Mouse (Mus musculus): ENCODE data around the gene Metap1d. TPM values are rescaled to one million over a fixed set of nuclear protein-coding genes. Genes with fewer than 3 reads are reported as not detected.
A peak's percentile ranks its signal among the peaks of the same experiment; 100 is the strongest.

The Metap1d gene
- total and polyA plus RNA-seq, 2 experiments from 2014 or later, result 7.7 to 42.4 TPM

DNA sequence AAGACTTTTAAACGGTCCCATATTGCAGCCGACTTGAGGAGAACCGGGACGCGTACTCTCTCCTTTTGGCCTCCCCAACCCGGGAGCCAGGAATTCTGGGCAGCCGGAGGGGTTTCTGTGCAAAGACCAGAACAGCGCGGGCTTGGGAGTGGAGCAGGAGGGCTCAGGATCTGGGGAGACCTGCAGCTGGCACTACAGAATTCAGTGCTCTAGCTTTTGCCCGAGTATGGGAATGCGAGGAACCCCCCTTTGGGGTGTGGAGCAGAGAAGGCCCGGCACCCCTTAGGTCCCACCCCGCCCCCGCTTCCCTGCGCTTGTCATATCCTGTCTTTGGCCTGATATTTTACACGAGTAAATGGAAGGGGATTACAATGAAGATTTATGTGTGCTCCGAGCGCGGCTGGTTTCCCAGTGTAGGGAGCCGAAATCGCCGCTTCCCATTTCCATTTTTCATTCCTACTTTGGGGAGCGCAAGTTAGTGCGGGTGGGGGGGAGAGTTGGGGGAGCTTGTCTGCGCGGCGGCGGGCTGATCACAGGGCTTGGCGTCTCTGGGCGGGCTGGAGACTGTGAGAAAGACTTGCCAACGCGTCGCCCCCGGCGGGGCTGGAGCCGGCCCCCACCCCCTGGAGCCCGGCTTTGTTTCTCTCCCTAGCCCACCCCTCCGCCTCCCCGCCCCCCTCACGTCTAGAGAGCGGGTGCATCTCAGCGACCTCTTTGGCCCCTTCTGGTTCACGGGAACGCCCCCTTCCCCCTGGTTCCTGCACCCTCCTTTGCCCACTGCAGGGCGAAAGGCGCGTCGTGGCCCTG, 87.7 kb downstream of the Metap1d start:
- TF ChIP-seq EP300 (IDR thresholded peaks at IDR 0.05; ENCODE audit: low read depth) (no peak), CTCF (IDR thresholded peaks at IDR 0.05; ENCODE audit: low read depth) (no peak)
- Histone ChIP-seq H3K27me3 (ENCODE audit: control insufficient read depth, insufficient read depth, low read length) (peaks cover 100% of the 10 kb centered on the region), H3K36me3 (replicated peaks; ENCODE audit: control insufficient read depth, insufficient read depth, low read length) (no peaks in the 10 kb centered on the region), H3K9ac (replicated peaks; ENCODE audit: low read depth, low read length) (no peak overlapping the region), H3K27ac (ENCODE audit: low read depth) (no peak overlapping the region), H3K4me1 (ENCODE audit: control insufficient read depth, insufficient read depth) (0 out of 2 replicates have a peak, but pooled peaks cover 5% of the 10 kb centered on the region), H3K4me2 (ENCODE audit: low read depth, low read length) (peak overlapping the region; percentile 16), H3K9me3 (replicated peaks; ENCODE audit: control insufficient read depth, low read length) (no peaks in the 10 kb centered on the region), H3K4me3 (ENCODE audit: low read depth, low read length) (peak overlapping the region; percentile 24)
- no peak for DNase-seq (ENCODE audit: low spot score)
- 2% methylated on average over 48 of the region's 48 CpGs for WGBS
- no peak for ATAC-seq (ENCODE audit: insufficient read depth, low read depth)

DNA sequence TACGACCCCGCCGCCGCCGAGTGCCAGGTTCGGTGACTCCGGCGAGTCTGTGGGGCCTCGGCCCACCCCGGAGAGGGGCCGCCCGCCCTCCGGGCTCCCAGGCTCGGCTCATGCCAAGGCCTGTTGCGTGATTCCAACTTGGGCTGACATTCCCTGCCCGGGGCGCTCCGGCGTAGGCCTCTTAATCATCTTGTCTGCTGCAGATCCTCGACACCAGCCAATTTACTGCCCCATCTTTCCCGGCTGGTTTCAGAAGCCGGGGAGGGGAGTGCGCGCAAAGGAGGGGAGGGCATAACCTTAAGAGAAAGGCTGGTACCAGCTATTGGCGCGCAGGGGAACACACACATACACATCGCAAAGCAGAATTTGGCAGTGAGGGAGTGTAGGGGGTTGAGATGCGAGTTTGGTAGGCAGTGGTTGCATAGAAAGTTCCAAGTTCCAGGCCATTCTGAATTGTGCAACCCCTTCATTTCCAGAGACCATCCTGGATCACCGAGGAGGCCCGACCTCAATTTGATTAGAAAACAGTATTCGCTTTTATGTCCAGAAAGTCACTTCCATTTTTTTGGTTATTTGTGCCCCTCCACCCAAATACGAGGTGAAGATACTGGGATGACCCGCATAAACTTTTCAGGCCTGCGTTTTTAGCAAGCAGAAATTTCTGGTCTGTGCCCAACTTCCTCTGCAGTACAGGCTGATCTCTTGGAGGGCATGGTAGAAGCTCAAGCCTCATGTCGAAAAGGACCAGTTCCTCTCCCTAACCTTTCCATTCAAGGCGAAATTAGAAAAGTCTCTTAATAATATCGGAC, 88.5 kb downstream of the Metap1d start:
- Histone ChIP-seq H3K9ac (replicated peaks; ENCODE audit: low read depth, low read length) (no peak overlapping the region), H3K27me3 (ENCODE audit: control insufficient read depth, insufficient read depth, low read length) (peaks cover 100% of the 10 kb centered on the region), H3K36me3 (replicated peaks; ENCODE audit: control insufficient read depth, insufficient read depth, low read length) (no peaks in the 10 kb centered on the region), H3K27ac (ENCODE audit: low read depth) (no peak overlapping the region), H3K4me2 (ENCODE audit: low read depth, low read length) (peak overlapping the region; percentile 16), H3K4me1 (ENCODE audit: control insufficient read depth, insufficient read depth) (peaks cover 11% of the 10 kb centered on the region; the same call in 1 of the 2 replicates), H3K9me3 (replicated peaks; ENCODE audit: control insufficient read depth, low read length) (no peaks in the 10 kb centered on the region), H3K4me3 (ENCODE audit: low read depth, low read length) (peak overlapping the region; percentile 24)
- ATAC-seq (ENCODE audit: insufficient read depth, low read depth), result no peak
- 7% methylated on average over 37 of the region's 37 CpGs for WGBS
- no peak for TF ChIP-seq EP300 (IDR thresholded peaks at IDR 0.05; ENCODE audit: low read depth)
- TF ChIP-seq CTCF (IDR thresholded peaks at IDR 0.05; ENCODE audit: low read depth), result no peak
- DNase-seq (ENCODE audit: low spot score), result no peak

- H3K4me1 ChIP-seq (ENCODE audit: control insufficient read depth, insufficient read depth), result peaks cover 11% of the 10 kb centered on the region; the same call in 1 of the 2 replicates
- H3K4me3 ChIP-seq (ENCODE audit: low read depth, low read length), result no peak overlapping the region
- no peak for ATAC-seq (ENCODE audit: insufficient read depth, low read depth)
- 6% methylated on average over 11 of the region's 11 CpGs for WGBS
- DNase-seq (ENCODE audit: low spot score), result no peak
- TF ChIP-seq EP300 (IDR thresholded peaks at IDR 0.05; ENCODE audit: low read depth) (no peak), CTCF (IDR thresholded peaks at IDR 0.05; ENCODE audit: low read depth) (no peak)
- no peak overlapping the region for H3K27ac ChIP-seq (ENCODE audit: low read depth)
- H3K9me3 ChIP-seq (replicated peaks; ENCODE audit: control insufficient read depth, low read length), result no peaks in the 10 kb centered on the region
- no peaks in the 10 kb centered on the region for H3K36me3 ChIP-seq (replicated peaks; ENCODE audit: control insufficient read depth, insufficient read depth, low read length)
- peaks cover 100% of the 10 kb centered on the region for H3K27me3 ChIP-seq (ENCODE audit: control insufficient read depth, insufficient read depth, low read length)
- H3K9ac ChIP-seq (replicated peaks; ENCODE audit: low read depth, low read length), result no peak overlapping the region
- H3K4me2 ChIP-seq (ENCODE audit: low read depth, low read length), result no peak overlapping the region
These were observed 89.2 kb downstream of the Metap1d start for GRCm38 (mm10) chr2:71542227-71542815.

DNA sequence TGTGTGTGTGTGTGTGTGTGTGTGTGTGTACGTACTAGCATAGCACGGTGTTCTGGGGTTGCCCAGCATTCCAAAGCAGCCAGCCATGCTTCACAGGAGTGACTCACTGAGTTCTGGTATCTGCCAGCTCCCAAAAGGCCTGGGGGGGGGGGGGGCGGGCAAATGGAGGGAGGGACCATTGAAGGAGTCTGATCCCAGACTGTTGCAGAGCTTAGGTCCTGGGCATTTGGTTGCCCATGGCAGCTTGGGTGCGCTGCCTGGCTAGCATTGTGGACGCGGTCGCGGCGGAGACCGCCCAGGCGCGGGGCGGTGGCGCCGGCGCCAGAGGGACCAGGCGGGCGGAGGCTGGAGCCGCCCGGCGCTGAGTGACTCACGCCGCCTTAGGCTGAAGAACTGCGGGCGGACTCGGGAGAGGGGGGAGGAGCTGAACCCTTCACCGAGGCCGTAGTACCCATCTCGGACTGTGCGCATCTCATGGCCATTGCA, 89.8 kb downstream of the Metap1d start:
- peaks cover 97% of the 10 kb centered on the region for H3K27me3 ChIP-seq (ENCODE audit: control insufficient read depth, insufficient read depth, low read length)
- DNase-seq (ENCODE audit: low spot score) (no peak), ATAC-seq (ENCODE audit: insufficient read depth, low read depth) (peak; percentile 27)
- H3K4me1 ChIP-seq (ENCODE audit: control insufficient read depth, insufficient read depth), result peaks cover 11% of the 10 kb centered on the region; the same call in 1 of the 2 replicates
- 1% methylated on average over 30 of the region's 30 CpGs for WGBS
- no peak overlapping the region for H3K27ac ChIP-seq (ENCODE audit: low read depth)
- H3K4me3 ChIP-seq (ENCODE audit: low read depth, low read length), result 0 out of 2 replicates have a peak overlapping the region, but pooled peaks have one; percentile 4
- no peaks in the 10 kb centered on the region for H3K9me3 ChIP-seq (replicated peaks; ENCODE audit: control insufficient read depth, low read length)
- no peaks in the 10 kb centered on the region for H3K36me3 ChIP-seq (replicated peaks; ENCODE audit: control insufficient read depth, insufficient read depth, low read length)
- H3K9ac ChIP-seq (replicated peaks; ENCODE audit: low read depth, low read length), result no peak overlapping the region
- no peak for TF ChIP-seq CTCF (IDR thresholded peaks at IDR 0.05; ENCODE audit: low read depth)
- TF ChIP-seq EP300 (IDR thresholded peaks at IDR 0.05; ENCODE audit: low read depth), result no peak
- H3K4me2 ChIP-seq (ENCODE audit: low read depth, low read length), result 0 out of 2 replicates have a peak overlapping the region, but pooled peaks have one; percentile 32

GRCm38 (mm10) chr2:71543531-71543930, 90.5 kb downstream of the Metap1d start:
- peak overlapping the region; percentile 2; the same call in 1 of the 2 replicates for H3K4me3 ChIP-seq (ENCODE audit: low read depth, low read length)
- ATAC-seq (ENCODE audit: insufficient read depth, low read depth) (no peak), DNase-seq (ENCODE audit: low spot score) (no peak)
- H3K27me3 ChIP-seq (ENCODE audit: control insufficient read depth, insufficient read depth, low read length), result peaks cover 97% of the 10 kb centered on the region
- H3K4me2 ChIP-seq (ENCODE audit: low read depth, low read length), result no peak overlapping the region
- 11% methylated on average over 9 of the region's 9 CpGs for WGBS
- H3K9ac ChIP-seq (replicated peaks; ENCODE audit: low read depth, low read length), result no peak overlapping the region
- peaks cover 11% of the 10 kb centered on the region; the same call in 1 of the 2 replicates for H3K4me1 ChIP-seq (ENCODE audit: control insufficient read depth, insufficient read depth)
- H3K9me3 ChIP-seq (replicated peaks; ENCODE audit: control insufficient read depth, low read length), result no peaks in the 10 kb centered on the region
- H3K27ac ChIP-seq (ENCODE audit: low read depth), result no peak overlapping the region
- no peaks in the 10 kb centered on the region for H3K36me3 ChIP-seq (replicated peaks; ENCODE audit: control insufficient read depth, insufficient read depth, low read length)
- TF ChIP-seq CTCF (IDR thresholded peaks at IDR 0.05; ENCODE audit: low read depth), result no peak
- no peak for TF ChIP-seq EP300 (IDR thresholded peaks at IDR 0.05; ENCODE audit: low read depth)
